Mouse (Mus musculus) brain, embryonic 14.5 days (tissue): ENCODE measurements around the gene Irf2bp1.

Experiments used
- CTCF ChIP-seq: fragments of 200-500 bp; IDR thresholded peaks from 2 replicates; pipeline ENCODE4 v1.5.1; 2012; ENCODE audit warnings: inconsistent platforms, mild to moderate bottlenecking, moderate library complexity, borderline replicate concordance; ENCODE audit not compliant: insufficient read depth, insufficient read length; ENCODE audit errors: extremely low read depth
- POLR2A ChIP-seq: fragments of 200-500 bp; IDR thresholded peaks from 2 replicates; pipeline ENCODE4 v1.6.1; 2012; ENCODE audit warnings: mild to moderate bottlenecking, inconsistent platforms, borderline replicate concordance; ENCODE audit not compliant: poor library complexity, insufficient read depth, insufficient read length, severe bottlenecking; ENCODE audit errors: extremely low read depth

- TF ChIP-seq POLR2A = no peak
- no peak for TF ChIP-seq CTCF
Measured at GRCm38 (mm10) chr7:18962795-18963194, 41.0 kb upstream of the Irf2bp1 start.
